Mouse (Mus musculus) cerebellum, adult (tissue): ENCODE measurements at regions not wholly inside any gene's neighbourhood (a gene's known extent, or its start where the extent isn't known, plus 50 kb on each side); places are given as distances from the start of the nearest gene placed in this dataset.
"Not testable (repeated sequence)": the region's sequence is repeated elsewhere in the genome, so short reads cannot be mapped to it uniquely, and the experiment has no call there.

ENCODE experiments used
- ATAC-seq: cut with Nextera tagmentation; 2 replicates; pipeline ENCODE4 v1.9.2; 2017; ENCODE audit warnings: mild to moderate bottlenecking, moderate library complexity, mixed read lengths; ENCODE audit not compliant: insufficient number of reproducible peaks, low FRiP score, low TSS enrichment

DNA sequence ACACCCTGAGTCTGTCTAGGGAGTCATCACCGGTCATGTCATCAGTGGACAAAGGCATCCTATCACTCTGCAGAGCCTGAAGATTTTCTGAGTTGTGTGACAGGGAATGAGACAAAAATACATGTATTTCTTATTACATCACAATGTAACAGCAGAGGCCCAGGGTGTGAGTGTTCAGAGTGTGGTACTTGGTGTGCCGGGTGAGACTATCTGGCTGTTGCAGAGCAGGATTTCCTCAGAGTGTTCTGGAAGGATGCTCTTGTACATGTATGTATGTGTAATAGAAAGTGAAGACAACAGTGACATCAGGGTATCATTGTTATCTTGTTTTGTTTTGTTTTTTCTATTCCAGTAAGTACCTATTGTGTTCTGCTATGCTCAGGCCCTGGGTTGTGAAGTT lies 87.7 kb downstream of the Rhob start:
- ATAC-seq: no peak

DNA sequence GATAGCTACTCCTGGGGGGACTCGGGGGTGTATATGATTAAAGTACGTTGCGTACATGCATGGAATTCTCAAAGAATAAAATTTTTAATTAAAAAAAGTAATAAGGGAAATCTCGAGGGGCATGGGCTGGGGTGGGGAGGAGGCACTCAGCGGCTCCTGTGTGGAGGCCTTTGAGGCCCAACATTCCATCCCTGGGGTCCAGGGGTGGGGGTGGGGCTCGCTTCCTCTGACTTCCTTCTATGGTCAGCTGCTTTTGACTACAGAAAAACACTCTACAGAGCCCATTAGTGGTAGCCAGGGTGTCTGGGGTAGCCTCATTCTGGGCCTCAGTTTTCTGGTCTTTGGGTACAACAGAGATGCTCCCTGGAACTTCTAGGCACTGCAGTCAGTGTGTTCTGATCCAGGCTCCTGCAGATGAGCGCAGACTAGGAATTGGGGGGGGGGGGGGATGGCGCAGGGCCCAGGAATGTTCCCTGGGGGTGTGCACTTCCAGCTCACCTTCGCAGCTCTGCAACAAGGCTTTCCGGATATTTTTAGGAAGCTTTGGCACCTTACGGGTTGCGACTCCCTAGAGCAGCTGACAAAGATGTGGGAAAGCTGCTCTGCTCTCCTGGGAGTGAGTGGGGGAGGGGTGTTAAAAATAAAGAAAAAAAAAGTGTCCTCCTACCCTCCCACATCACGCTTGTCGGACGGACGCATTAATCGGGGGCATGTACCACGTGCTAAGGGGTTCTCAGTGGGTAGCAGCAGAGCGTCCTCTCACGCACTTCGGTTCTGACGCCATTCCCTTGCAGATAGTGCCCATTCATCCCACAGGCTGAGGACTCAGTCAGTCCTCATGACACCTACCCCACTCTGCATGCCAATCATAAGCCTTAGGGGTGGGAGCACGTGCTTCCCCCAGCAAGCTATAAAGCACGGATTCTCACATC lies 89.1 kb downstream of the Rhob start:
- no peak for ATAC-seq

GRCm38 (mm10) chr12:8402084-8402483 lies 88.9 kb downstream of the Hs1bp3 start:
- ATAC-seq: no peak

- no peak for ATAC-seq
These were observed 88.1 kb downstream of the Hs1bp3 start for GRCm38 (mm10) chr12:8401376-8401775.

DNA sequence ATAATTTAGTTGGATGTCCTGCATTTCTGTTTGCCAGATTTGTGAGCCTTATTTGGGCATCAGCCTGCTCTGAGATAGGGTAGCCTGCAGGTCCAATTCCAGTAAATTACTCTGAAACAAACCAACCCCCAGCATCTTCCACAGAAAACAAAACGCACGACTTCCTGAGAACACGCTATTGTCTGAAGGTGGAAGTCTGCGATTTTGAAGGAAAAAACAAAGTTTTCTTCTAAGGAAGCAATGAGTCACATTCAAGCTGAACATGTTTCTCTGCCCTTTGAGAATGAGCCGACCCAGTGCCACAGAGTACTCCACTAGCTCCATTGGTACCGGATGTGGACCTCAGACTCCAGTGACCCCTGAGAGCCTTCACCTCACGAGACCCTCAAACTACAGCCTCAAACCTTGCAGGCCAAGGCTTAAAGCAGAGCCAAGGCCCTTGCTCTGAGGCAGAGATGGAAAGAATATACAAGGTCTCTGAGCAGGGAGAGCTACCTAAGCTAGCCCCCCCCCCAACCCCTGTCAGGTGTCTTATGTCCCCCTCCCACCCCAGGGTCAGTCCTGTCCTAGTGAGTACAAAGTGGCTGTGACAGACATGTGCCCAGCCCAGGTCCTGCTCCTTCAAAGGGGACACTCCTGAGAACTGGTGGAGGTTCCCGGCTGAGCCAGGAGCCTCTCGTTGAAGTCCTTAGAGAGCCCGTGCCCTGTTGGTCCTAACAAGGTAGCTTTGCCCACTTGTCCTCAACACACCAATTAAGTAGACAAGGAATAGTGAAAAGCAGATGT lies 87.3 kb downstream of the Hs1bp3 start:
- no peak for ATAC-seq

DNA sequence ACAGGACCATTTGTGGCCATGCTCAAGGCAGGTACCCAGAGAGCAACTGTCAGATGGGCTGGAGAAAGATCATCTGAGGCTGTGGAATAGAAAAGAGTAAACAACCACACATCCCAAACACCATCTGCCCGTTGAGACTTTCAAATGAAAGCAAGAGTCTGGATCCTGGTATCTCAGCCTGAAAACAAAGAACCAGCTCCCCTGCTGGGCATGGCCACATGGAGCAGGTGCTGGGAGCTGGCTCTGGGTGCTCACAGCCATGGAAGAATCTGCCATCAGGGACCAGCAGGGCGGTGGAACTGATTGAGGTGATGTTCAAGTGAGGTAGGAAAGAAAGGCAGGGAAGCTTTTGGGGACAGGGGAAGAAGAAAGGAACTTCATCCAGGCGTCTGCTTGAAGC lies 85.6 kb downstream of the Hs1bp3 start:
- no peak for ATAC-seq

DNA sequence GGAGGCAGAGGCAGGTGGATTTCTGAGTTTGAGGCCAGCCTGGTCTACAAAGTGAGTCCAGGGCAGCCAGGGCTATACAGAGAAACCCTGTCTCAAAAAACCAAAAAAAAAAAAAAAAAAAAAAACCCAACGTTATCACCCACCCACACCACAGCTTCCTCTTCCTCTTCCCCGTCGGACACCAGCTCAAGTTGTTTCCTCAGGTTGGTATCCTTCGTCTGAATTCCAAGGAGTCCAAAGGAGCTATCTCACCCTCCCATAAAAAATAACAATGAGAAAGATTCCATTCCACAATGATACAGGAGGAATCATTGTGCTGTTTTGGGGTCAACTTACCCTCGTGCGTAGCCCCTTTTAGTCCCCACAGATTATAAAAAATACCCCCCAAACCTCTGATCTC lies 83.2 kb downstream of the Hs1bp3 start:
- not testable (repeated sequence) for ATAC-seq

- no peak for ATAC-seq
These were observed 81.7 kb downstream of the Hs1bp3 start for GRCm38 (mm10) chr12:8394894-8395297.

DNA sequence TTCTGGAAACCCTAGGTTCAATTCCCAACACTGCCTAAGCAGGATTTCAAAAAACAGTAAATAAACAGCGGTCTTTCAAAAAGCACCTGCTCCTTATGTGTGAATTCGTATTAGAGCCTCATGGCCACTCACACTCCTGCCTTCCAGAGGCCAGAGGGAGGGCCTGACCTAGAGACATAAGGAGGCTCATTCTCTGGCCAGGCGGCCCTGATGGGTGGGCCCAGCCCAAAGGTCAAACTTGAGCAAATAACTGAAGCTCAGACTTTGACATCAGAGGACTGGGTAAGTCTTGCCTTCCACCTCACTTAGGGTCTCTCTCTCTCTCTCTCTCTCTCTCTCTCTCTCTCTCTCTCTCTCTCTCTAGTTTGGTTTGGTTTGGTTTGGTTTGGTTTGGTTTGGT lies 80.7 kb downstream of the Hs1bp3 start:
- ATAC-seq: no peak
